Mouse (Mus musculus) adrenal gland, postnatal 10 days (tissue): ENCODE data around the gene Akr1d1. TPM values are rescaled to one million over a fixed set of nuclear protein-coding genes. Genes with fewer than 3 reads are reported as not detected.
A peak's percentile ranks its signal among the peaks of the same experiment; 100 is the strongest.

ENCODE experiments used
- DNase-seq: peaks from one replicate; pipeline ENCODE4 v3.0.0; 2021; ENCODE audit warnings: mixed read lengths
- long read RNA-seq, 2 experiments: library from polyadenylated mRNA; stranded (forward); transcript quantifications; one replicate each; pipeline ENCODE4 v2.0.0; 2021
- total RNA-seq, 2 experiments: library from RNA; stranded (reverse); gene quantifications; 2 replicates each; pipeline ENCODE4 v1.2.3; 2021

Akr1d1 gene
- total RNA-seq = 100 to 1,000 TPM; 209 to 355 TPM
- long read RNA-seq, experiment 1, transcript Akr1d1-201 (9 exons, 2,699 nt) = major isoform, 205 of 276 reads
- long read RNA-seq, experiment 1, partial matches to known transcripts = 48 of 276 reads
- long read RNA-seq, experiment 1, other reads (novel, unspliced or antisense) = 23 of 276 reads
- long read RNA-seq, experiment 2, transcript Akr1d1-201 (9 exons, 2,699 nt) = major isoform, 220 of 255 reads
- long read RNA-seq, experiment 2, partial matches to known transcripts = 17 of 255 reads
- long read RNA-seq, experiment 2, other reads (novel, unspliced or antisense) = 18 of 255 reads

DNA sequence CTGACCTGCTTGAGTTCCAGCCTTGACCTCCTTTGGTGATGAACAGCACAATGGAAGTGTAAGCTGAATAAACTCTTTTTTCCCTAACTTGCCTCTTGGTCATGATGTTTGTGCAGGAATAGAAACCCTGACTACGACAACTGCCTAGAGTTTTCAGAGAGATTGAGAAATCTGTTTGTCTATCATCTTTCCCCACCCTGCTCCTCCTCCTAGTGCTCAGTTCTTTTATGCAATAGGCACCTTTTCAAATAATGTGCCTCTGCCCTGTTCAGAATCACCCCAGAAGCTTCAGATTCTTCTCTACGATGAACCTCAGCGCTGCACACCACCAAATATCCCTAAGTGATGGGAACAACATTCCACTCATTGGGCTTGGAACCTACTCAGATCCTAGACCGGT is at the start of gene Akr1d1:
TSS of gene Akr1d1 (plus strand) at position 234 of the 400 bp plus-strand sequence.
- DNase-seq = no peak

DNA sequence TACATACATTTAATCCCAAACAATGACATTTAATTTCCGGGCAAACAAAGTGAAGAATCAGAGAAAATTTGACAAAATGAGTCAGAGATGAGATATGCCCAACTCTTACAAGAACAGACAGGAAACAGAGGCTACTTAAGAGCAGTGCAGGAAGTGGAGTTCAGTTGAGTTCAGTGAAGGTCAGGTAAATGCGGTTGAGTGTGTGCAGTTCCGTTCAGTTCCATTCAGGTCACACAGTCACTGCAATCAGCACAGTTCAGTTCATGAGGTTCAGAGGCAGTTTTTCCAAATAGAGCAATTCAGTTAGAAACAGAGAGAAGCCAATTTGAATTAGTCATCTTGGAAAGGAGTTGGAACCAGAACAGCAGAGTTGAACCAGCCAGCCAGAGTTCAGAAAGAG is 48.8 kb upstream of the Akr1d1 start:
- no peak for DNase-seq

DNA sequence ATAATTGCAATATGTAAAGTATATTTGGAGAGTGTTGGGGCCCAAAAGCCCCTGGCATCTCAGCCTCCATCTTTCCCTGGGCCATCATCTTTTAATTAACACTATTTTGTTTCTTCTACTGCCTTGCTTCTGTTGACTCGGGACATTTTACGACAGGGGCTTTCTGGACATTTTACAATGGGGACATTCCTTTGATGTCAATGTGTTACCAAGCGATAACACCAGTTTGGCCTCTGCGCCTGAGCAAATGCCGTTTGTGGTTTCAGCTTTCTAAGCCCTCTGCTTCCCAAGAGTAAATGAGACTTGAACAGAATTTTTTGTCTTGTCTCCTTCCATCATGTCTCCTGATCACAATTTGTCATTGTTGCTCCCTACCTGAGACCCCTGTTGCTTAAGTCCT is 46.7 kb upstream of the Akr1d1 start:
- no peak for DNase-seq

DNA sequence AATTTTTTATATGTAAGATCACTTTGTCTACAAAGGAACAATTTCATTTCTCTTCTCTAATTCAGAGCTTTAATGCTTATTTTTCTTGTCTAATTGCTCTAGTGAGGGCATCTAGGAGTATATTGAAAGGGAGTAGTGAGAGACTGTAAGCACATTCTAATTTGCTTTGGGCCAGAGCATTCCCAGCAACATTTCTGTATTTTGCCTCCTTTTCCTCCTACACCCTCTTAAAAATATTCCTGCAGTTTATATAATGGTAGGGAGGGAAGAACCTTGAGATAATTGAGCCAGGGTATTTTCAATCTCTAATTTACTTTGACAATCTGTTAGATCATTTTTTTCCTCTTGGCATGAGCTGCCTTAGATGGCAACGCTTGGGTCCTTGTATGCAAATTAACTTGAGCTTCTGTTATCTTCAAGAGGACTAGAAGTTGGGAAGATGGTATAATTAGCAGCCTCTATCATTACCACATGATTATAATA is 45.3 kb upstream of the Akr1d1 start:
- no peak for DNase-seq

DNA sequence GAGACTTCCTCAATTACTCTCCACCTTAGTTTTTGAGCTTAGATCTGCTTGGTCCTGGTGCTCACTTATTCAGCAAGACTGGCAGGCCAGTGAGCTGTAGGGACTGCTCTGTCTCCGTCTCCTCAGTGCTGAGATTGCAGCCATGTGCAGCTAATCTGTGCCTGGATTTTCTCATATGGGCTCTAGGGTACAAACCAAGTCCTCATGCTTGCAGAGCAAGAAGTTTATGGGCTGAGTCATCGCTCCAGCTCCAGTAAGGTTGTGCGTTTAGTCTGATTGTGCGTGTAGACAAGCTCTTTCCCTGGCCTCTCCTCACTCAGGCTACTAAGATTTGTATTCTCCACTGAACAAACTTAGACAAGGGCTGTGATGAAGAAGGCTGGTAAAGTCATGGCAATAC is 43.5 kb upstream of the Akr1d1 start:
- DNase-seq = no peak

DNA sequence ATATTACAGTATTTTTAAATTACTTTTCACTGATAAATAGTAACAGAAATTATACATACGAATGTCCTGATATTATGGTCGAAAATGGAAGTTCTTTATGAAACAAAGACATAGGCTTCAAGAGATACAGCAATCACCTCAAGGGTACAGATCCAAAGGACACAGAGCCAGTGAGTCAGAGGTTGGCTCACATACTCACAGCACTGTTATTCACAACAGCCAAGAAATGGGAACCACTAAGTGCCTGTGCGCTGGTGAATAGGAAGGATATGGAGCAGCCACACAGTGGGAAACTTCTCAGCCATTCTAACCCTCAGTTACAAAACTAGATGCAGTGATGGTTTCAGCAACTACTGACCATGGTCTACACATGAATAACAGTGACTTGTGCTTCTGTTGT is 37.7 kb upstream of the Akr1d1 start:
- no peak for DNase-seq

DNA sequence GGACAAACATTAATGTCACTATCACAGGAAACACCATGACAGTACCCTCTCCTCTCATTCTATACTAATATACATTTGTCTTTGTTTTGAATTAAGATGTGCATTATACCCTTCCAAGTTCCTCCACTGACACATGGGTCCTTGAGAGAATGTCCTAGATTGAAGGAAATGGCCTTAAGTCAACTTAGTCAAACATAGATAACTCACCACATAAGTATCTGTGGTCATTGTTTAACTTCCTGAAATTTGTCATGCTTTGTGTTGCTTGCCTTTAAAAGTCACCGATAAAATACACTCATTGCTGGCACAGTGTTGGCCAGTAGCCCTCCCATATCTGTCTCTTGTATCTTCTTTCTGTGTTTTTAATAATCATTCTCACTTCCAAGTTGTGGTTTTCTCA is 35.0 kb upstream of the Akr1d1 start:
- no peak for DNase-seq

DNA sequence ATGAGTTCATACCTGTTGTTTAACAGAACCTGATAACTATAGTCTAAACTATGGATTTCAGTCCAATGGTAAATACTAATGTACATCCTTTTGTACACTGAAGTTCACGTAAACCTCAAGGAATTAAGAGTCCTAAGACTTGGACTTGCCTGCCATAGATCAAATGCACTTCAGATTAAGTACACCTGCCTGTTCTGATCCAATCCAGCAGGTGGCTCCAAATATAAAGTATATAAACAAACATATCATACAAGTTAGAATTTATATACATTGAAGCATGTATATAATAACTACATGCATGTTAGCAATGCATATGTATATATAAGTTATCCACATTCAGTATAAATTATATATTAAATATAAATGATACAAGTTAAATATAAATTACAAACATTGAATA is 33.1 kb upstream of the Akr1d1 start:
- no peak for DNase-seq

DNA sequence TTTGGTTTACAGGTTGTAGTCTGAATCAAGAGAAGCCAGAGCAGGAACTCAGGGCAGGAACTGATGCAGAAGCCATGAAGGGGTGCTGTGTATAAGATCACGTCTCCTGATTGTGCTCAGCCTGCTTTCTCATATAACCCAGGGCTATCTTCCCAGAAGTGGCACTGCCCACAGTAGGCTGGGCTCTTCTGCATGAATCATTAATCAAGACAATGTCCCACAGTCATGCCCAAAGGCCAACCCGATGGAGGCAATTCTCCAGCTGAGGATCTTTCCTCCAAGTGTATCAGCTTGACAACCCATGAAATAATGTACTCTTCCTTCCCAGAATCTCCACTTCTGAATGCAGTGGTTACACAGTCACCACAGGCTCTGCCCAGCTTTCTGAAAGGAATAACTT is 24.4 kb upstream of the Akr1d1 start:
- DNase-seq = no peak

DNA sequence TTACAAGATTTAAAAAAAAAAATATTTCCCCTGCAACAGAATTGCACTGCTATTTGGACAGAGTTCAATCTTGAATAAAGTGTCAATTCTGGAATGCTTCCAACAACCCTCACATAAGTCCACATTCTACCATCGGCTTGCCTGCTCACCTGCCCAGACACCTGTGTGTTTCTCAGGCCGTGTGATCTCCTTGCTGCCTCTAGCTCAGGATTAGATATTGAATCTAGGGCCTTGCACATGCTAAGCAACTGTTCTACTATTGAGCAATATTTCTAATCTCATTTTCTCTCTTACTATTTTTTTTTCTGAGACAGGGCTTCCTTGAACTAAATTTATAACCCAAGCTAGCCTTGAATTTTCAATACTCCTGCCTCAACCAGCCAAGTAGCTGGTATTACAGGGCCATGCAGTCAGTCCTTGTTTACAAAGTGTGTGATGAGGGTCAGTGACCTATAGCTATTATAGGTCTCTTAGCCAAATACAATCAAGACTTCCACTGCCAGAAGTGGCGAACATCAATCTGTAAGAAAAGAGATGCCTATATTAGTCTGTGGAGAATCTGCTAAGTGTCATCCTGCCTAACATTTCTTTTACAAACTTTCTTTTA is 23.0 kb upstream of the Akr1d1 start:
- no peak for DNase-seq

DNA sequence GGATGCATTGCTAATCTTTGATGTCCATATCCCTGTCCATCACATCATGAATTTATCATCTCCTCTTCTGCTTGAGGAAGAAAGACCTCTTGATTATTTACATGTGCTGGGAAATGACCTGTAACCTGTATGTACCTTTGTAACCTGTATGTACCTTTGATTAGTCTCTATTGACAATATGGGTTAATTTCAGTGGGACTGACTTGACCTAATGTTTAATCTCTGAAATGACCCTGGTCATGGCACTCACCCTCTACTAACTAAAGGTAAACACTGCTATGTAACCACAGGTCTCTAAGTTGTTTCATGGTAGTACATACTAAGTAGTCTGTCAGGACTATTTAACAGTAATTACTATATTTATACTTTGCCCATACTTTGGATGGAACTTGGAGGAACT is 19.2 kb upstream of the Akr1d1 start:
- DNase-seq = no peak

DNA sequence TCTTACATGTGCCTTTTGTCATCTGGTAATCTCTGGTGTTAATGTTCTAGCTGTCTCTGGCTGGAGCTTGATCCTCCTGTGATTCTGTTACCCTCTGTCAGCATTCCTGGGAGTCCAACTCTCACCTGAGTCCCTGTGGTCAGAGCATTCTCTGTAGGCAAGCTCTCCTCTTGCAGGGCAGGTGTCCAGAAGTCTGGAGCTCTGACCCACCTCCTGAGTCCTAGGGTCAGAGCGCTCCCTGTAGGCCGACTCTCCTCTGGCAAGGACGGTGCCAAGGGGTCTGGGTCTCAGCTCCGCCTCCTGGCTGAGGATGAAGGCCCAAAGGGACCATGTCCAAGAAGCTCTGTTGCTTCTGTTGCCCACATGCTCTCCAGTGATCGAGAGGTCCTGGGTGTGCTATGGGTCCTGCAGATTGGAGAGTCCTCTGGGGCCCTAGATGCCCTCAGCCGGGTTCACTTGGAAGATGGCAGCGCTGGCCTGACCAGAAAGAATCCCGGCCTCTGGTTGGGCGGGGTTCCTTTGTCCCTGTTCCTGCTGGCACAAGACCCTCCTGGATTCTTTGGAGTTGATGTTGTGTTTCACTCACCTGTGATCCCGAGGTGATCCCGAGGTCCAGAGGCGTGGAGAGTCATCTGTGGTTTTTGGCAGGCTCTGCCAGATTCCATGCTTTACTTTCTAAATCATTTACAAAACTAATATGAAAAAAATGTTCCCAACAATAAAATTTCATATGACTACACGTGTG is 9.2 kb upstream of the Akr1d1 start:
- no peak for DNase-seq

DNA sequence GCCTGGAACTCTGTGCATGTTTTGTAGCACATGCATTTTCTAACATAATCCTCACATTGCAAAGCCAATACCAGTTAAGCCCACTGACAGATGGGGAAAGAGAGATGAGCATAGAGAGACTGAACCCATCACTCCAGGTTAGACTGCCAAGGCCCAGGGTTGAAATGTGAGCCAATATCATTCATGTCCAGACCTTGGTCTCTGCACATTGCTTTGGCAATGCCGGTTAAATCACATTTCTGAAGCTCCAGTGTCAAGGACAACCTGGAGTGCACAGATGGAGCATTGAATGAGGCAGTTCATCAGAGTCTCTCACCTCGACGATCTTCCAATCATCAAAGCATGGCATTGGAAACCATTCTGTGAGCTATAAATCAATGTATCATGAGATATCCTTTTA is 2.1 kb downstream of the Akr1d1 start:
- DNase-seq = no peak

DNA sequence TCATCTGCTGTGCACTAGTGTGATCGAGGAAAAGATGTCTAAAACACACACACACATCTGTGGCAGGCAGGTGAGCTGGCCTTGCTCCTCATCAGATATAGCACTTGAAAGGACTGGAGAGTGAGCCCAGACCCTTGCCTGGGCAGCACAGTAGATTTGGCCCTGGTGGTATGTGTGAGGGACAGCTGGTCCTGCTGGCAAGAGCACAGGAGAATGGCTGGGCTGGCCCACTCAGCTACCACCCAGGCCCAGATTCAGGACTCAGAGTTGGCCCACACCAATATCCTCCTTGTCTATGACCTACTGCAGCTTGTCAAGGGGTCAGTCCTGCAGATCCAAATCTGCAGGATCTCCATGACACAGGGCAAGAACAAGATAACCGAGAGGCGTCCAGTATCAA is 6.9 kb downstream of the Akr1d1 start:
- DNase-seq = no peak

DNA sequence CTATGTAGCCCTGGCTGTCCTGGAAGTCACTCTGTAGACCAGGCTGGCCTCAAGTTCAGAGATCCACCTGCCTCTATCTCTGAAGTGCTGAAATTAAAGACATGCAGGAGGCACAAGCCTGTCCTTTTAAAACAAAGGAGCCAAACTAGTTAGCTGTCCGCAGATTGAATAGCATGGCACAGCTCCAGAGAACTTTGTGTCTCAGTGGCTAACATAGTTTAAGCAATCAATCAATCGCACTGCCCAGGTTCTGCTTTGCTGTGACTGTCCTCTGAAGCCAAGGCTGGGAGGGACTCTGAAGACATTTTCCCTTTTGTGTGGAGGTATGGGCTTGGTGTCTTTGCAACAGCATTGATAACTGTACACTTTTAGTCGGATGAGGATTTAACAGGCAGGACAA is 7.8 kb downstream of the Akr1d1 start:
- DNase-seq = peak; percentile 59

DNA sequence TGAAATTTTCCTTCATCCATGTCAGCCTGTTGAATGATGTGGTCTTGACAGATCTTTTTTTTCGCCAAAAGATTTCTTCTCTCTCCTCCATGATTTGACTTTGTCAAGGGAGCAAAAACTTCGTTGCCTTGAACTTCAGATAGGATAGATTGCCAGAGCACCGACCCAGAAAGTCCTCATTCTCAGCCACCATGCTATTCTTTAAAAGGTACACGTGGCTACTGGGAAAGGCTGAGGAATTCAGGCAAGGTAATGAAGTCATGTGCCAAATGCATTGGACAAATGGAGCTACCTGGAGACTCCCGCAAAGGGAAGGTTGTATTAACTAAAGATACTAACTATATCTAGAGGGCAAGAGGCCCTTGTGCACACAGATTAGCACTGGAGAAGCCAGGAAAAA is 8.8 kb downstream of the Akr1d1 start:
- no peak for DNase-seq

DNA sequence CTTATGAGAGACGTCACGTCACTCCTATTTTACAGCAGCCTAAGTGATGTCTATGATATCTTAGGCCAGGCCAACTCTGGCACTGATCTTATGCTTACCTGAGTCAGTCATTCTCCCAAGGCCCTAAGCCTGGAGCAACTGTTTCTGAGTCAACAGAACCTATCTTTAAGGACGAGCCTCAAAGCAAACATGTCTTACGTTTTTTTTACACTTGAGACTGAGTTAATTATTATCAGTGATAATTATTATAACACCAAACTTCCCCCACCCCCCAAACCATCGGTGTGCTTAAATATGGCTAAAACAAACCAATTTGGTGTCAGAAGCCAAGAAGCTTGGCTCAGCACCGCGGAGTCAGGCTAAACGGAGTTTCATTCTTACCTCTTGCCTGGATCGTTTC is 9.4 kb downstream of the Akr1d1 start:
- no peak for DNase-seq

DNA sequence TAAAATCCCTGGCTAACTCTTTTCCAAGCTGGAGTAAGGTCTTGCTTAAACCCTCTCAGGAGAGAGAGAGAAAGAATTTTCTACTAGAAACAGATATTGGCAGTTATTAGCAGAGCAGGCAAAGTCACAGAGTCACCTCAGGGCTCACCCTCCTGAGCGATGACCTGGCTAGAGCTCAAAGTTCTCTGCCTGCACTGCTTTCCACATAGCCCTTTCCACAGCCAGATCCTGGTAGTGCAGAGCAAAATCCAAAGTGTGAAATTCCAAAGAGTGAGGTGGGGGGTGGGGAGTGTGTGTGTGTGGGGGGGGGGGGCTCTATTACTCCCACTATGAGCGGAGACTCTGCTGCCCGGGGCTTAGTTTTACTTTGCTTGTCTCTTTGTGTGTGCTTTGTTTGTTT is 10.1 kb downstream of the Akr1d1 start:
- DNase-seq = peak; percentile 49

DNA sequence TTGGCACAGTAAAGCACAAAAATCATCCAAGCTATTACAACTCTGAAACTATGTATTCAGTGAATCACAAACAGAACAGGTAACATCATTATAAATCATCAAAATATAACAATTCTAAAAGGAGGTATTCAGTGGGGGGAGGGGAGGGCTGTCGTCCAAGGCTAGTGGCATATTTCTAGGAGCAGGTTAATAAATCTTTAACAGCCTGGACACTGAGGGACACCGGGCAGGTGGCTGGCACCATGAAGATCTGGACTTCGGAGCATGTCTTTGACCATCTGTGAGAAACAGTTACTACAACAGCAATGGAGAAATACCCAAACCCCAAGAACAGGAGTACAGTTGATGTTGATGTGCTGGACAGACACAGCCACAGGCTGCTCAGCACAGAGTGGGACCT is 11.2 kb downstream of the Akr1d1 start:
- DNase-seq = no peak

DNA sequence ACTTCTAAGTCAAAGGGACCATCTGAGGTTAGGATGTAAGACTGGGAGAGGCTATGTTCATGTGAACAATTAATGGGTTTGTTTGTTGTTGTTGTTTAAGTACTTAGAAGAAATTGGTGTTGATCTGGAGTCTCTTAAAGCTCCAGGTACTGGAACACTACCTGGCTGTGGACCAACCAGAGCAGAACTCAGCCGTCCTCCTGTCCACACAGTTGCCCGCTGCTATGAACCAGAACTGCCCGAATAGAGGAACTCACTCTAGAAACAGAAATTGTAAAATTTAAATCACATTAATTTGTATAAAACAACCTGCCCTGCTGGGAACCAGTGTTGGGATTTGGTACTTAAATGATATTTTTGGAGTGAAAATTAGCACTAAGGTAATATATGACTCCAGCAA is 12.2 kb downstream of the Akr1d1 start:
- DNase-seq = no peak

DNA sequence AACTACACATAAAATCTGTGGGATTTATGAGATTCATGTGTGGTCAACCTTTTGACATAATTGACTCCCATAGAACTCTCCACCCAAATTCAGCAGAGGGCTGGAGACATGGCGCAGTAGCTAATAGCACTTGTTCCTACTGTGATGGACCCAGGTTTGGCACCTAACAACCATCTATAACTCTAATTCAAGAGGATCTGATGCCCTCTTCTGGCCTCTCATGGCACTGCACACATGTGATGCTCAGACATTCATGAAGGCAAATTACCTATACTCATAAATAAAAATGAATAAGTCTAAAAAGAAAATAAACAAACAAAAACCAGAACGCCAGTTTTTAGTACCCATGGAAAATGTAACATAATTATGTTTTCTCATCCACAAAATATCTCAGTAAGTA is 22.8 kb downstream of the Akr1d1 start:
- DNase-seq = peak; percentile 49

DNA sequence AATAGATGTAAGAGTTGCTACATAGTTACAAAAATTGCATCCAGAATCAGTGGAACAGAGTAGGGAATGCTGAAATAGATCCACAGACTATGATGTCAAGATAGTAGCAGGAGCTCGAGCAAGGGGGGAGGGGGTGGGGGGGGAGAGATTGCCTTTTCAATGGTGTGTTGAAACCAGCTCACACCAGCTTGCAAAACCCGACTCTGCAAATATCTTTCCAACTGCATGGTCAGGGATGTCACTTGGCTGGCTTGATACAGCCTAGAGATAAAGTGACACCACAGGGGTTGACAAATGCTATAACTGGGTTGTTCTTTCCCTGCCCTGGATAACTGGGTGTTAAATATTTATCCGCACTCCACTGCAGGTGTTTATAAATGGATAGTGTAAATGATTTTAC is 24.0 kb downstream of the Akr1d1 start:
- no peak for DNase-seq

DNA sequence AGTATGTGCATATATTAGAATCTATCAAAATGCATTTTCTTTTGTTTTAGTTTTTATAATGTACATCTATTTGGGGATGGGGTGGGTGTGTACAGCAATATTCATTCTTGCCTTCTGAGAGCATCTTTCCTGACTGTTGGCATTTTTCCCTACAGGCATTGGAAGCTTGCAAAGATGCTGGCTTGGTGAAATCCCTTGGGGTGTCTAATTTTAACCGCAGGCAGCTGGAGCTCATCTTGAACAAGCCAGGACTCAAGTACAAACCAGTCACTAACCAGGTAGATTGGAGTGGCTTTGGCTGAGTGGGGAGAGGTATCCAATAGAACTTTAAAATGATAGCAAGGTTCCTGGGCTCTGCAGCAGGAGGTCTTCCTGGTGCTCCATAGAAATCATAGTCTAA is 24.4 kb downstream of the Akr1d1 start:
- no peak for DNase-seq

DNA sequence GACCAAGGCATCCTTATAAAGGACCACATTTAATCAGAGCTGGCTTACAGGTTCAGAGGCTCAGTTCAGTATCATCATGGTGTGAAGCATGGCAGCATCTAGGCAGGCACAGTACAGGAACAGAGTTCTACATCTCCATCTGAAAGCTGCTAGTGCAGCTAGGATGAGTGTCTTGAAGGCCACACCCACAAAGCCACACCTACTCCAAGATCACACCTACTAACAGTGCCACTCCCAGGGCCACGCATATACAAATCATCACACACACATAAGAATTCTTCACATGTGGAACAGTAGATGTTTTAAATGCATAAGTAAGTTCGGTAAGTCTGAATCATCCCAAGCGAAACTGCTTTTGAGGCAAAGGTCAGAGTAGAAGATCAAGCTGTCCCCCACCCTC is 33.9 kb downstream of the Akr1d1 start:
- DNase-seq = no peak
